Mouse (Mus musculus) urinary bladder, postnatal 36 days (tissue): ENCODE measurements around the gene Abhd4.
A peak's percentile ranks its signal among the peaks of the same experiment; 100 is the strongest.

Source experiments
- DNase-seq, 2 experiments: peaks; one replicate each; pipeline ENCODE4 v3.0.0; 2022; ENCODE audit warnings: low spot score in 2 of 2, mixed read lengths in 1 of 2

Abhd4 gene

DNA sequence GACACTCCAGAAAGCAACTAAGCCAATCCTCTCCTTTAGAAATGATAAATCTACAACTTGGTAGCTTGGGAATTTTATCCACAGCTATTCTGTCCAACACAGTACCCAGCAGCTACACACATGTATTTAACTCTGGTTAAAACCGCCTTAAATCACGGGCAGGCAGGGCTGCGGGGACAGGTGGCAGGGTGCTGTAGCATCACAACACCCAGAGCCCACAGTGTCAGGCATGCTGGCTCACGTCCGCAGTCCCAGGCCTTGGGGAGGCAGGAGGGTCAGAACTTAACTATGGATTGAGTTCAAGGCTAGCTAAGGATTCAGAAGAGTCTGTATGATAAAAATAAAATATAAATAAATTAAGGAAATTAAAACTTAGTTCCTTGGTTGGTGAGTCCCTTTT, 17.1 kb upstream of the Abhd4 start:
- no peak for DNase-seq

DNA sequence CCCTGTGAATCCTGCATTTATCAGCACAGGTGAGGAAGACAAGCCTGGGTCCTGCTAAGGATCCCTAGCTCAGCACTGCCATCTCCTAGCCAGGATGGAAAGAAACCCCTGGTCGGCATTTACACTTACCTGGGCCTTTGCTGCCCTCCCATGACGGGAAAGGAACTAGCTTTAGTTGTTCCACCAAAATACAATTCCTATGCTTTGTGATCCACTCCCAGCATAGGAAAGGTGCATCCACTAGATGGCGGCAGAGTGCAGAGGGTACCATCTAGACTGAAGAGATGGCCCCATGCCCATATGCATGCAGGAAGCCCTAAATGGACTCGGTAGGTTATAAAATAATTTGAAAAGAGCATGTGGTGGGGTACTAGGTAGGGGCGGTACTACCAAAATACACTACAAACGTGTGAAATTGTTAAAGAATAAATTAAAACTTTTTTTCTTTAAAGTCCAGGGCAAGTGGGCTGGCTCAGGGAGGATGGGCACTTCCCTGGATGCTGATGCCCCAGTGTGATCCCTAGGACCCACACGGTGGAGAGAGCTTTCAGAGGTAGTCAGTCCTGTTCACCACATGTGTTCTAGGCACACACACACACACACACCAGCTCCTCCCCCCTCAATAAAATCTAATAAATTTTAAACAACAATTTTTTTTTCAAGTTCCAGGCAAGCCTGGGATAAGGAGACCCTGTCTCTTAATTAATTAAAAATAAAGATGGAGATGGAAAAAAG, 14.8 kb upstream of the Abhd4 start:
- peak; percentile 82 to 84 for DNase-seq

DNA sequence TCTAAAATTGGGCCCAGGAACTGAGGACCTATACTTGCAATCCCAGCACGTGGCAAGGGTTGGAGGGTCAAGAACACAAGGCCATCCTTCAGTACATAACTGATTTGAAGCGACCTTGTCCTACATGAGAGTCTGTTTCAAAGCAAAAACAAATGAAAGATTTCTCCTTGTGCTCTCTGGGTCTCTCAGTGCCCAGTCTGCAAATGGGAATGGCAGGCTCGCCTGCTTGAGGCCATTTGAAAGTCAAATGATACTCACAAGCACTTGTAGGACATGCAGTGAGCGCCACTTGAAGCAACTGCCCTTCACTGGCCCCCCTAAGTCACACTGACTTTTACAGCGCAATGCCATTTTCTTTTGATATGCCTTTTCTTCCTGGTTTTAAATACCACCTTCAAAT, 13.4 kb upstream of the Abhd4 start:
- no peak for DNase-seq

DNA sequence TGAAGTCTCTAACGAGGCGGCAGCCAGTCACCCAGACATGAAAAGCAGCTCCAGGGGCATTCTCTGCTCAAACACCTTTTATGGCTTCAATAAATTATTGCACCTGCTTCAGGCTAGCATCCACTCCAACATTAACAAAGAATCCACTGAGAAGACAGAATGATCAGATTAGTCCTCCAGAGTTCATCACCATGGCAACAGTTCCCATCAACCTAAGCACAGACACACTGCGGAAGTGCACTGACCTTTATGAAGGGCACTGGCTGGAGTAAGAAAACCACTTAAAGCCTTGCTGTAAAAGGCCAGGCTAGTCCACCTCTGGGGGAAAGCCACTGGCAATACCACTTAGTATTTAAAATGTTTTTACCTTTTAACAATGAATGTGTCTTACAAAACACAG, 9.8 kb upstream of the Abhd4 start:
- DNase-seq = no peak

DNA sequence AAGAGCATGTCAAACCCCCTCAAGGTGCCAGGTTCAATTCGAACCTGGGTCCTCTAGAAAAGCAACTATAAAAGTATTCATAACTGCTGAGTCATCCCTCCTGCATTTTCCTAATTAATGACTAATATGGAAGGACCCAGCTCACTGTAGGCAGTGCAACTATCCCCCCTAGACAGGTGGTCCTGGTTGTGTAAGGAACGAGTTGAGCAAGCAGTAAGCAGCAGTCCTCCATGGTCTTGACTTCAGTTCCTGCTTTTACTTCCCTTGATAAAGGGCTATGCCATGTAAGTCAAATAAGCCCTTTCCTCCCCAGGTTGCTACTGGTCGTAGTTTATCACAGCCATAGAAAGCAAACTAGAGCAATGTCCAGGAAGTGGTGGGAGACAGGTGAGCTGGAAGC, 7.8 kb upstream of the Abhd4 start:
- DNase-seq = no peak

DNA sequence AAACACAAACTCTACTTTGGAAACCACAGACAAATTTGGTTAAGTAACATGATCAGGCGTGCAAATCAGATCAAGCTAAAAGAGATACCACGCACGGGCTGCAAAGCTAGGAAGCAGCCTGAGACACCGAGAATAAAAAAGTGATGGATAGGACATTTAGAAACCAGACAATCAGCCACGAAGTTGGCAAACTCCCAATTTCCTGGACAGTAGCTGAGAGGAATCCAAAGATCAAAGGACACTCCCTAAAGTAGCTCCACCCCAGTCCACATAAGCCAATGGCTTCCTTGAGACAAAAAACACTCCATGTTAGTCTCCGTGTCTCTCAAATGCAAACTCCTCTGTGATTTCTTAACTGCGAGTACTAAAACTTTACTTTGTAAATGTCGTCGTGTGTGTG, 4.7 kb upstream of the Abhd4 start:
- DNase-seq = no peak

DNA sequence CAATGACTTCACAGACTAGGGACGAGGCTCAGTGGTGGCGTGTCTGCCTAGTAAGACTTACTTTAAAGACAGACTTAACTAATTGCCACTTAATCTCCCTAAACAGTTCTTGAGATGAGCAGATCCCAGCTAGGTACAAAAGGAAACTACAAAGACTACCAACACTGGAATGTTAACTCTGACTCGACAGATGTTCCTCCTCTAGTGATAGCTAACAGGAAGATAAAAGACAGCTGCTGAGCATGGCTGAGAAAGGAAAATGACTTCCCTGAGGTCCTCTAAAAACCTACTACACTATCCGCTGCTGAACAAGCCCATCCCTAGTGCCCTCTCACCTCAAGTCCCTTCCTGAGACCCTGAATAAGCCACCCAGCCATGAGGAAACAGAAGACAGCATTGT, 3.9 kb upstream of the Abhd4 start:
- no peak for DNase-seq

DNA sequence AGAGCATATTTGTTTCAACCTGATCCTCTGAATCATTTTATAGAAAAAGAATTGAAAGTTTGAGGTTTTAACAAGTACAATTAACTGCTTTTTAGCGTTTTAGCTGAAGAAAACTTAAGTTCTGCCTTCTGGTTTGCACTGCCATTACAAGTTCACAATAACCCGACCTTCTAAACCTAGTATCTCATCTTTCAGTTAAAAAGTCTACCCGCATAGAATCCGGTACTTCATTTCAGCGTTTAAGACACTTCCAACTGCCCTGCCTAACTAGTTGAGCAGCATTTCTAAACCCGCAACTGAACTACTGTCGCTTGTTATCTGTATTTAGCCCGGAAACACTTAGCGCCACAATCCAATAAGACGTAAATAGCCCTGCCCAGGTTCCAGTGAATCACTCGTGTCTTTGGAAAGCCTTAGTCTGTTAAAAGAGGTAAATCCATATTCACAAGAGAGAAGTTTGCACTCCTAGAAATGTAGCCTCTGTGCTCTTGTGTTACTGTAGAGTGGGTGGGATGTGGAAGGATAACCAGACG, 748 bp downstream of the Abhd4 start:
- DNase-seq = no peak

DNA sequence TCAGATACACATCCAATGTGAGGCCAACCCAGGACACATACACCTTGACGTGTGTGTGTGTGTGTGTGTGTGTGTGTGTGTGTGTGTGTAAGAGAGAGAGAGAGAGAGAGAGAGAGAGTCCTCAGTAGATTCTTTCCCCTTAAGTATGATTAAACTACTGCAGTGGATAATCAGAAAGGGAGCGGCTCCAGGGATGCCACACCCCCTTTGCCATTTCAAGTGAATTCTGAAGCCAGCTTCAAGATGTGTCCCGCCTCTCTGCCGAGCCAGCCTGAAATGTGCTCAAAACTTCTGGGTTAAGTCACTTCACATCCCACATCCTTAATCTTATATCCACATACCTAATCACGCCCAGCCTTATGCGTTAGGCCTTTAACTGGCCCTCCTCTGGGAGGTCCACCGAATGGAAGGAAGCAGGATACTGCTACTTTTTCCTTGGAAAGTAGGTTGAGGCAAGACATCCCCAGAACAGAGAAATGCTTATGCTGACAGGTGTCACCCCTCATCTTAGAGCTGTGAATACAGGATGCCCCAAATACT, 4.2 kb downstream of the Abhd4 start:
- DNase-seq = no peak

DNA sequence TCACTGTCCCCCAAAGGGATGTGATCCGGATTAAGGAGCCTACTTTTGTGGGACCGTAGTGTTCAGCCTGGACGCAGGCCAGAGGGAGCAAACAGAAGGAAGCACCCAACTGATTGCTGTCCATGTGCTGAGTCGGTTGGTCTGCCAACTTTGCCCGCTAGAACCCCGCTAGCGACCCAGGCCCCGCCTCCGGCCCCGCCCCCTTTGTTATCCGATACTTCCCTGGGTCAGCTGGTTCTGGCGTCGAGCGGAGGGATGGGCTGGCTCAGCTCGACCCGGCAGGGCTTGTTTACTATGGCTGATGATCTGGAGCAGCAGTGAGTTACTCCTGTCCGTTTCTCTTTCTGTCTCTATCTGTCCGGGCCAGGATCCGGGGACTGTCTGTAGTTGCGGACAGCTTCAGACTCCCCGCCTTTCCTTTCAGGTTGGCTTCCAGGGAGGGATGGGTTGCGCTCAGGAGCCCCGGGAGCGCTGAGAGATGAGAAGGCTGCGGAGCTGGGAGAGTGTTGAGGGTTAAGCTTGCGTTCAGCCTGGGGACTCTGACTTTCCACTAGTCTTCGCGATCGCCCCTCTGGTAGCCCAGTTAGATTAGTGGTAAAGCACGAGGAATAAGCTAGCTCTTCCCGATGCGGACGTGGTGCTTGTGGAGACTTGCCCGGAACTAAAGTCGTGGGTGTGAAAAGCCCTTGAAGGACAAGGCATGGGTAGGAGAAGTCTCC, 5.2 kb downstream of the Abhd4 start:
- peak; percentile 95 to 97 for DNase-seq

DNA sequence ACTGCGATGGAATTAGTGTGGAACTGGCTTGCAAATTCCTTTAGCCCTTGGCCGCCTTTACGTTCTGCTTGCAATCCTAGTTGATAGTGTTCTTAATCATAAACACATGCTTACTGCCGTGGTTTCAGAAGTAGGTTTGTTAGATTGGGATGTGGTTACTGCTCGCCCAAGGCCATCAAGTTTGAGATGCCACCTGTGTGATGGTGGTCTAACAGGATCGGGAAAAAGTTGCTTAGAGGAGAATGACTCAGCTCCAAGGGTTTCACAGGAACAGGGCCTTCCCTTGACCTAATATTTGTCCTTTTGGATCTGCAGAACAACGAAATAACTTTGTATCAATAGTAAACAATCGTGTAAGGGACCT, 5.7 kb downstream of the Abhd4 start:
- no peak for DNase-seq

DNA sequence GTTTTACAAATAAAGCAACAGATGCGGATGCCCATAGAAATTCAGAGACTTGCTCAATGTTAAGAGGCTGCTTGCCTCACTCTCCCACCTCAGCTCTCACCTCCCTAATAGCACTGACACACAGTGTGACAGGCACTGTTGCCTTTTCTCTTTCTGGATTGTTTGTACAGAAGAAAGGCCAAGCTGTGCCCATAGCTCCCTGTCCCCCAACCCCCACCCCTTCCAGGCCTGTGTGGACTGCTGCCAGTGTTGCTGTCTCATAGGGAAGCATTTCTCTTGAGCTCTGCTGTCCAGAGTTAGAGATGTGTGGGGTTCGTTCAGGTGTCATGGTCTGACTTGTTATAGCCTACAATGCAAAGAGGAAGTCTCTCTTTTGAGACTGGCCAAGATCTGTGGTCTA, 6.2 kb downstream of the Abhd4 start:
- no peak for DNase-seq

DNA sequence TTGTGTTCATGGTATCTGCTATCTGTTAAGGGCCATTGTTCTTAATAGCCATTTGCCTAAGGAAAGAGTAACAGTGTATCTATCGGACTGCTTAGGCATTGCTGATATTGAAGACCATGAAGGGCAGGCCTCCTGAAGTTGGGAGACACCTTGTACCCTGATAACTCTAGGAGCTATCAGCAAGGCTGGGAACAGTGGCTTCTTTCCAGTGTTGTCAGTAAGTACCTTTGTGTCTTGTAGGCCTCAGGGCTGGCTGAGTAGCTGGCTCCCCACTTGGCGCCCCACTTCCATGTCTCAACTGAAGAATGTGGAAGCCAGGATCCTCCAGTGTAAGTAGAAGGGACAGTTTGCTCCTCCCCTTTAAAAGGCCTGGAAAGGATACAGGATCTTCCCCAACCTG, 7.4 kb downstream of the Abhd4 start:
- DNase-seq = no peak

DNA sequence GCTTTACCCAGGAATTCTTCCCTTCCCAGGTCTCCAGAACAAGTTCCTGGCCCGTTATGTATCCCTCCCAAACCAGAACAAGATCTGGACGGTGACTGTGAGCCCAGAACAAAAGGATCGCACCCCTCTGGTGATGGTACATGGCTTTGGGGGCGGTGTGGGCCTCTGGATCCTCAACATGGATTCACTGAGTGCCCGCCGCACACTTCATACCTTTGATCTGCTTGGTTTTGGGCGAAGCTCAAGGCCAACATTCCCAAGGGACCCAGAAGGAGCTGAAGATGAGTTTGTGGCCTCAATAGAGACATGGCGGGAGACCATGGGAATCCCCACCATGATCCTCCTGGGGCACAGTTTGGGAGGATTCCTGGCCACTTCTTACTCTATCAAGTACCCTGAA, 8.6 kb downstream of the Abhd4 start:
- DNase-seq = no peak

DNA sequence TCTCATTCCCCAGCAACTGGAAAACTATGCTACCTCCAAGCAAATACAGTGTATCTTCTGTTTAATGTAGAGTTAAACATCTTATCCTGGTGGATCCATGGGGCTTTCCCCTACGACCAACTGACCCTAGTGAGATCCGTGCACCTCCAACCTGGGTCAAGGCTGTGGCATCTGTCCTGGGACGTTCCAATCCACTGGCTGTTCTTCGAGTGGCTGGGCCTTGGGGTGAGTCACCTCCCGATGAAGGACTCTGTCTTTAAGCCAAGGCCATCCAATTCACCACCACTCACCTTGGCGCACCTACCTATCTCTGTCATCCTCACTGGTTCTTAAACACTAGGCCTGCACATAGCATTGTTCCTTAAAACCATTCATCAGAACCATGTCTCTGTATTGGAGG, 9.1 kb downstream of the Abhd4 start:
- no peak for DNase-seq

DNA sequence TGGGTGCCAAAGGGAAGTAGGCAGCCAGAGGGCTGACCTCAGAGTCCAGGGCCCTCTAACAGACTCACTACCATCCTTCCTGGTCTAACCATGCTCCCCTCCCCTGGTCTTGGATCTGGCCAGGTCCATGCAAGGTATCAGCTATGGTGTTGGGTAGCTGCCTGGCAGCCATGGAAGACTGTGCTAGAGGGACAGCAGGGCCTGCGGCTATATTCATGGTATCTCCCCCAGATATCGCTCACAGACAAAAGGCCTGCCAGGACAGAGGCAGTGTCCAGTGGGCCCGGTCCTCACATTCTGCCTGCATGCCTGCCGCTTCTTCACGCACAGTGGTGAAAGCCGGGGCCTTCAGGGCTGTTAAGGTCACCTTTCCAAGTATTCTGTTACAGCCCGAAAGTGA, 10.2 kb downstream of the Abhd4 start:
- no peak for DNase-seq

DNA sequence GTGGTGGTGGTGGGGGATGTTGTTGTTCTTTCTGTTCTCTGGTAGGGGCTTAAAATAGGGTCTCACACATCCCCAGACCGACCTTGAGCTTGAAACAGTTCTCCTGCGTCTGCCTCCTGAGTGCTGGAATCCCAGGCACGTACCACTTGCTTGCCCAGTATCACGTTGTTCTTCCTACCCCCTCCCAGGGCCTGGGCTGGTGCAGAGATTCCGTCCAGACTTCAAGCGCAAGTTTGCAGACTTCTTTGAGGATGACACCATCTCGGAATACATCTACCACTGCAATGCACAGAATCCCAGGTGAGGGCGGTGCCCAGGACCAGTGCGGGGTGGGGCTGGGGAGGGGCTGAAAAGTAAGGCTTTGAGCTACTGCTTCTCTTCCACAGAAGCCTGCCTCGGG, 11.1 kb downstream of the Abhd4 start:
- no peak for DNase-seq

DNA sequence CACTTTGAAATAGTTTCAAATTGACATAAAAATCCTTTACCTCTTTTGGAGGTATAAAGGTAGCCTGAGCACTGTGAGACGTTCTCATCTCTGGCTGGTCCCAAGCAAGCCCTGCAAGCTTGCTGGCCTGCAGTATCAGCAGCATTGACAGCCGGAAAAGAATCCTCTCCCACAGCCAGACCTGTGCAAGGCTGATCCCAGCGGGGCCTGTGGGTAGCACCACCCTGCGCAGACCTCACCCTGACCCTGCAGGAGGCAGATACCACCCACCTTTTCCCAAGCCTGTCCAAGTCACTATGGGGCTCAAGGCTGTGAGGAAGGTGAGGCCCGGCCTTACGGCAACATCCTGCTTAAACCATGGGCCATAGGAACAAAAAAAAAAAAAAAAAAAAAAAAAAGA, 12.0 kb downstream of the Abhd4 start:
- no peak for DNase-seq

DNA sequence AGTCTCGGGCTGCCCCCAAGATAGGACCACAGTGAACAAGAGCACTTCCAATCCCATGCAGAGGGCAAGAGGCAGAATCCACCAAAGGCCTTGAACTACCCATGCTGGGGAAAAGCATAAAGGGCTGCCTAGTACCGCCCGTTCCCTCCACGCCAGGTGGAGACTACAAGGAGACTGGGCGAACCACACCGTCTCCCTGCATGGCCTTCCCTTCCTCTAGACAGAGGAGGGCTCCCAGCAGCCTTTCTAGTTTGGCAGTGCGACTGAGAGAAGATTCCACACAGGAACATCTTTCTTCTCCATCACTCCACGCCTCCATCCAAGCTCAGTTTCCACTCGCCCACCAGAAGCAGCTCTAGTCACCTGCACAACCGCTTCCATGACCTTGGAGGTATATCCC, 14.0 kb downstream of the Abhd4 start:
- no peak for DNase-seq

DNA sequence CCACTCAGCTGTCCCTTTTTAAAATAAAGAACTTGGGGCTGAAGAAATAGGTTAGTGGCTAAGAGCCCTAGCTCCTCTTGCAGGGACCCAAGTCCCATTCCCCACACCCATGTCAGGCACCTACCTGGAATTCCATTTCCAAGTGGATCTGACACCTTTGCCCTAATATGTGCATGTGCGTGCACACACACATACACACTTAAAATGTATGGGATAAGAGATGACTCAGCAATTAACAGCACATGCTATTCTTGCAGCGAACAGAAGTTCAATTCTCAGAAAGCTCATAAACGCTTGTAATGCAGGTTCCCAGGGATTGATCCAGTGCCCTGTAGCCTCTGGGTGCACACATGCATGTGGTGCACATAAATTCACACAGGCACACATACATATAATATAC, 15.6 kb downstream of the Abhd4 start:
- no peak for DNase-seq

DNA sequence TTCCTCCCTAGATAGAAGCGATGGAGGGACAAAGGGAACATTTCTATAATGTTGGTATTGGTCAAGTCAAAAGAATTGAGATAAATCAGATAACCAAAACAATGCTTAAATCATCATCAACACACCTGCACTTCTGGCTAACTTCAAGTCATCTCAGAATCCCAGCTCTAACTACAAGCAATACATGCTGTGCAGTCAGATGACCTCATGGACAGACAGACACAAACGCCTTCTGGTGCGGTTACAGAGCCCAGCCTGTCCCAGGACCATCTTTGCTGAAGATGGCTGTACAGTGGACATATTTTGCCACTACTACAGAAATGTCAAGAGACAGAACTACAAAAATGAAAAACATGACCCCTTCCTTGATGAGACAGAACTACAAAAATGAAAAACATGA, 16.4 kb downstream of the Abhd4 start:
- no peak for DNase-seq

DNA sequence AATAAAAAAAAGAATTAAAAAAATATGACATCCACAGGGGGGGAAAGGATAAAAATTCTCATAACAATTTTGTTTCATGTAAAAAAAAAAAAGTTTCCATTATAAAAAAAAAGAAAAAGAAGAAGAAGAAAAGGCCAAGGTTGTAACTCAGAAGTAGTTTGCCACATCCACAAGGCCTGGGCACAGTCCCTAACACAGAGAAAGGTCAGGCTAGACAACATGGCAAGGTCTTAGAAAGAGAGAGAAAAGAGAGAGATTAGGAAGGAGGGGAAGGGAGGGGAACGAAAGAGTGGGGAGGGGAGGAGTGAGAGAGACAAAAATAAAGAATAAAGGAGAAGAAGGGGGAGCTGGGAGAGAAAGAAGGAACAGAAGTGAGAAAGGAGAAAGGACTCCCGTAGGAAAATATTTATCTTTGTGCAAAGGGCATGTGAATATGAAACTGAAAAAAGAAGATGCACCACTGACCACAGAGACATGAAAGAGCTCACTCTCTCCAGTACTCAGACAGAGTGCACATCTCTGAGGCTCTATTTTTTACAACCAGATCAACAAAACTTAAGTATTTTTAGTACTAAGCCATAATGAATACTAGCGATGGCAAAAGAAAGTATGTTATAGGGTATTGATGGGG, 18.1 kb downstream of the Abhd4 start:
- no peak for DNase-seq

DNA sequence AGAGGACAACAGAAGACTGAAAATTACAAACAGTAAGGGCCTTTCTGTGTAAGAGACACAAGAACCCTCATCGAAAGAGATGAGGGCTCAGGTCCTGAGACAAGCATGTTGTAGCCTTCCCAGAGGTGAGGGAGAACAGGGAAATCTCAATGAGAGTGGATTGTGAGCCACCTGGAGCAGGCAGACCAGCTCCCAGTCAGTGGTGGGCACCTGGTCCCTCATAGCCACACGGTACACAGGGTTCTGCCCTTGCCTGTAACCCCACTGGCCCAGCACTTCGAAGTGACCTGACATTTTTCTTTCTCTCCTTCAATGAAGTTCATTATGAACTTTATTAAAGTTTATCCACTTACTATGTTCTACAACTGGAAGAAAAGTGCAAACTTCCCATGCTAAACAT, 18.7 kb downstream of the Abhd4 start:
- DNase-seq = no peak
